Mouse (Mus musculus) G1E (cell line): ENCODE data around the gene Tmem131l.

Experiments
- CTCF ChIP-seq: IDR thresholded peaks from 2 replicates; pipeline ENCODE4 v1.5.1; 2012; ENCODE audit warnings: low read depth, low read length, inconsistent platforms, mixed read lengths
- POLR2AphosphoS5 ChIP-seq: IDR thresholded peaks from 2 replicates; pipeline ENCODE4 v1.6.1; 2012; ENCODE audit warnings: low read depth, low read length, inconsistent platforms; ENCODE audit not compliant: insufficient replicate concordance

GRCm38 (mm10) chr3:84020528-84020927 is 19.4 kb downstream of the Tmem131l start:
- TF ChIP-seq POLR2AphosphoS5 (no peak), CTCF (no peak)
